Mouse (Mus musculus) frontal cortex, postnatal 10 days (tissue): ENCODE results near the gene Erap1.
"Not testable (repeated sequence)": the region's sequence is repeated elsewhere in the genome, so short reads cannot be mapped to it uniquely, and the experiment has no call there.

Source experiments
- DNase-seq, 2 experiments: peaks; one replicate each; pipeline ENCODE4 v3.0.0; 2022; ENCODE audit warnings: low spot score in 2 of 2, mixed read lengths in 1 of 2

Erap1 gene

DNA sequence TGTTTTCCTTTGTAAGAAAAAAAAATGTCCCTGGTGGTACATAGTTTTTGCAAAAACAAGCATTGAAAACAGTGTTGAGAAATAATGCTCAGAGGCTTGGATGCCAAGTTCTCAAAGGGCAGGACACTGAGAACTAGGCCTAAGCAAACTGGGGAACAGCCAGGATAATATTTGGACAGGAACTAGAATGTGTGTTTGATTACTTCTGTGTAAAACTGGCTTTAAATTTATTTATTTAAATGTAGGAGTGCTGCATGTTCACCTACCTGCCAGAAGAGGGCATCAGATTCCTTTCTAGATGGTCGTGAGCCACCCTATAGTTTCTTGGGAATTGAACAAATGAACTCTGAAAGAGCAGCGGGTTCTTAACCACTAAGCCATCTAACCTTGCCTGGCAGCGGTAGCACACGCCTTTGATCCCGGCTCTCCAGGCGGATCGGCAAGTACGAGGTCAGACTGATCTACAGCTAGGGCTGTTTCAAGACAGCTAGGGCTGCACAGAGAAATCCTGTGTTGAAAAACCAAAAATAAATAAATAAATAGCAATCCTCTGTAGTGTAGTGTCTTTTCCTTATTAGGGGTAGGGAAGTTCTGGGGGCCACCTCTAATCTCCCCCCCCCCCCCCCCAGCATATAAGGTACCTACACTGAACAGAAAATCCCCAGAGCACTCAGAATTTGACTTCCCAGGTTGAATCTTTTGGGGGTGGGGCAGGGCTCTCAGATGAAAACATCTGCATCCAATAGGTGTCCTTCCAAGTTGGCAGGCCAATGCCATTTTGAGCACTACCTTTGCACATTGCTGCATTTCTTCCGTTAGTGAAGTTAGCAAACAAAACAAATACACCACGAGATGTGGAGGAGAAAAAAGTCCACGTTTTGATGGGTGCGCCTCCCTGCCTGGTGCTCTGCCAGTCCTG is at the start of gene Erap1:
Gene Erap1 (plus strand): TSS at position 776 of the 919 bp plus-strand sequence.
- DNase-seq: peak in 1 of 2 experiments; percentile 18

DNA sequence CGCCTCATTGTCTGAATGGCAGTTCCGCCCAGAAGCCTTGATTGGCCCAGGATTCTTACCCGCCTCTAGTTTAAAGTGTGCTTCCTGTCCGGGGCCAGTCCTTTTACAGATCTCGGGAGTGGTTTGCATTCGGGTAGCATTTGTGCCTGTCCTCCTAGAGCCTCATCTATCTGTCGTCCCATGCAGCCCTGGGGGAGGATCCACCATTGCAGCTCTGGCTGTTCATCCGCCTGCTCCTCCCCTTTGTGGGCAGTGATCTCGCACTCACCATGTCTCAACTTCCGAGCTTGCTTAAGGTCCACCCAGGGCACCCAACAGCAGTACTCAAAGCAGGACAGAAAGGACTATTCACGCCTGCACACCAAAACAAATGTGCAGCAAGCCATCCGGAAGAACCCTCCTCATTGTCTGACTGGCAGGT is 48.0 kb upstream of the Erap1 start:
- DNase-seq: not testable (repeated sequence)

DNA sequence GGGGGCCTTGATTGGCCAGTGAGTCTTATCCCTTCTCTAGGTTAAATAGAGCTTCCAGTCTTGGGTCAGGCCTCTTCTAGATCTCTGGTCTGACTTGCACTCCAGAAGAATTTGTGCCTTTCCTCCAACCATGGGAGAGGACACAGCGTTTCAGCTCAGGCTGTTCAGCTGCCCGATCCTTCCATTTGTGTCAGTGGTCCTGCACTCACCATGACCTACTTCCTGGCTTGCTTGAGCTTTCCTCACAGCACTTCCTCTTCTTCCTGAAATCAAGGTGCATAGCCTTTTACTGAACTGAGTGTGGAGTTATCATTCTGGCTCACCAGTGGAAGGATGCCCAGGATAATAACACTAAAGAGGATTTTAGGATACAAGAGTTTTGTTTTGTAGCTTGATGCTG is 47.5 kb upstream of the Erap1 start:
- DNase-seq: not testable (repeated sequence)

DNA sequence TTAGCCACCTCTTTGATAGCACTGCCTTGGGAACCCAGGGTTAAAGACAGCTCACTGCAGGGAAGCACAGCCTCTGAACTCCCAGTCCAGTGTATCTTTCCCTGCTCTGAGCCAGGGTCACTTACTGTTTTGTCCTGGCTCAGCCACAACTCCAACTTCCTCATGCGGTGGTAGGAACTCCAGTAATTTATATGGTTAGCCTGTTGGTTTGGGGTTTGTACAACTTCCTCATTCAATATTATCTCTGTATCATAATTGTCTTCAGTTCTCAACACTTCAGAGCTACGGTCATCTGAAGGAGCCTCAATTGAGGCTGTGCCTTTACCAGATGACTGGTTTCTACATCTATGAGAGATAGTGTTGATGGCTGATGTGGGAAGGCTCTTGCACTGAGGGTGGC is 42.3 kb upstream of the Erap1 start:
- DNase-seq: not testable (repeated sequence)

DNA sequence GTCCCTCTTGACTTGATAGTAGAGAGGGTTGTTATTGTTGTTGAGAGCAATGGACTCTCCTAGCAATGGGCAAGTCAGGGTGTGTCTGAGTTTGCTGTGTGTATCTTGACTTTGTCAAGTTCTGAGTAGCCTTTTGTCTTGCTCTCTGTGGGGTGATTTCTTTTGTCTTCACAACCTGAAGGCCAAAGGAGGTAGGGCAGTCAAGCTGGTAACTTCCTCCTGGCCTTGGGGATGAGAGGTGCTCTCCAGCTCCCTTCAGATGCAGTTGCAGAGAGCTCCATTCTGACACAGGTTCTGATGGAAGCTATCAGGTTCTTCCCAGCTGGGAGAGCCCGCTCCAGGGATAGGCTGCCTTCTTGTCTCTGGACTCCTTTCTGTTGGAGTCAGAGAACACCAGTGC is 37.6 kb upstream of the Erap1 start:
- DNase-seq: not testable (repeated sequence)

DNA sequence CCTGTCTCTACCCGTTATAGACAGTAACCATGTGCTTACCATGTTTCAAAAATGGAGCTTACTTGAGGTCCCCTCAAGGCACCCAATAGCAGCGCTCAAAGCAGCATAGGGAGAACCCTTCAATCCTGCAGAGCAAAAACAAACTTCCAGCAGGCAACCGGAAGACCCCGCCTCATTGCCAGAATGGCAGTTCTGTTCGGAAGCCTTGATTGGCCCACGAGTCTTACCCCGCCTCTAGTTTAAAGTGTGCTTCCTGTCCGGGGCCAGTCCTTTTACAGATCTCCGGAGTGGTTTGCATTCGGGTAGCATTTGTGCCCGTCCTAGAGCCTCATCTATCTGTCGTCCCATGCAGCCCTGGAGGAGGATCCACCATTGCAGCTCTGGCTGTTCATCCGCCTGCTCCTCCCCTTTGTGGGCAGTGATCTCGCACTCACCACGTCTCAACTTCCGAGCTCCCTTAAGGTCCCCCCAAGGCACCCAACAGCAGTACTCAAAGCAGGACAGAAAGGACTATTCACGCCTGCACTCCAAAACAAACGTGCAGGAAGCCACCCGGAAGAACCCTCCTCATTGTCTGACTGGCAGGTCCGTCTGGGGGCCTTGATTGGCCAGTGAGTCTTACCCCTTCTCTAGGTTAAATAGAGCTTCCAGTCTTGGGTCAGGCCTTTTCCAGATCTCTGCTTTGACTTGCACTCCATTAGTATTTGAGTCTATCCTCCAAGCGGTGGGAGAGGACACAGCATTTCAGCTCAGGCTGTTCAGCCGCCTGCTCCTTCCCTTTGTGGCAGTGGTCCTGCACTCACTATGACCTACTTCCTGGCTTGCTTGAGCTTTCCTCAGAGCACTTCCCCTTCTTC is 22.0 kb upstream of the Erap1 start:
- peak; percentile 82 to 85 for DNase-seq

DNA sequence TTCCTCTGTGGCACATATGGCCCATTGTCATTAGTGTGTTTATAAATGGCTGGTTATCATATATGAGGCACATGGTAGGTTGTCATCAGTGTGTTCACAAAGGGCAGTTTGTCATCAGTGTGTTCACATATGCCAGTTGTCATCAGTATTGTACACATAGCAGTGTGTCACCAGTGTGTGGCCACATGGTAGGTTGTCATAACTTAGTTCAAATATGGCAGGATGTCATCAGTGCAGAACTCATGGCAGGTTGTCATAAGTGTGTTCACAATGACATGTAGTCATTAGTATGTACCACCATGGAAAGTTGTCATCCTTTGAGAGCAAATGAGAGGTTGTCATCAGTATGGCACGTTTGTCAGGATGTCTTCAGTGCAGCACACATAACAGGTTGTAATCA is 7.0 kb upstream of the Erap1 start:
- no peak for DNase-seq

DNA sequence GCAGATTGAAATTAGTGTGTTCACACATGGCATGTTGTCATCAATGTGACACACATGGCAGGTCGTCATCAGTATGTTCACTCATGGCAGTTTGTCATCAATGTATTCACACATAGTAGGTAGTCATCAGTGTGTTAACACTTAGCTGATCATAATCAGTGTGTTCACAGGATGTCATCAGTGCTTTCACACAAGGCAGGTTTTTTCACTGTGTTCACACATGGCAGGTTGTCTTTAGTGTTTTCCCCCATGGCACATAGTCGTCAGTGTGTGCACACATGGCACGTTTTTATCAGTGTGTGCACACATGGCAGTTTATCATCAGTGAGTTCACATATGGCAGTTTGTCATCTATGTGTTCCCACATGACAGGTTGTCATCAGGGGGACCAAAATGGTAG is 6.5 kb upstream of the Erap1 start:
- no peak for DNase-seq

DNA sequence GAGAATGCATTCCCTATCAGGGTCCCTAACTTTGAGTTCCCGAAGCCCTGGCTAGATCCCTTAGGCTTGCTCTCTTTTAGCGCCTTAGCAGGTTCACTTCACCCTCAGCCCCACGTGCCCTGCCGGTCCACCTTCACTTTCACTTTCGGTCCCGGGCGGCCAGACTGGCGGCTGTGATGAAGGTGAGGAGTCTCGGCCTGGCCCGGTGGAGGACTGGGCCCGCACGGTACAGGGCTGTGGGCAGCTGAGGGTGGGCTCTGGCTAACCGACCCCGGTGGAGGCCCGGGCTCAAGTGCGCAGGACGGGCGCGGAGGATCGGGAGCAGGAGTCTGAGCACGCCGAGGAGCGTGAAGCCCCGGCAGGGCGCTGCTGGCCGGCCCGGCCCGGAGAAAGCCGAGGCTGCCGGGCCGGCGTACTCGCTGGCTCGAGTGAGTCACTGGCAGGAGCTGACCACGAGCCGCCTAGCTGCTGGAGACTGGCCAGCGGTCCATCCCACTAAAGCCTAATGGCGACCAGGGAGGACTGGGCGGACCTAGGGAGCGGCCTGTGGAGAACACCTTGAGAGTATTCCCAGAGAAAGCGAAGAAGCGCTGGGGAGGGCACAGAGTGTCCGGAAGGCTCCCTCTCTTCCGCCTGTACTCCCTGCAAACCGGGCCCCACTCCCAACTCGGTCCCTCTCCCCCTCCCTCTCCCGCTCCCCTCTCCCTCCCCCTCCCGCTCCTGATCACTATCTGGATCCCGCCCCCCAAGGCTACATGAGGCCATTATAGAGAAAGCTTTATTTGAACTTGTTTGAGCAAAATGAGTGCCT is 549 bp downstream of the Erap1 start:
- peak; percentile 33 to 62 for DNase-seq

DNA sequence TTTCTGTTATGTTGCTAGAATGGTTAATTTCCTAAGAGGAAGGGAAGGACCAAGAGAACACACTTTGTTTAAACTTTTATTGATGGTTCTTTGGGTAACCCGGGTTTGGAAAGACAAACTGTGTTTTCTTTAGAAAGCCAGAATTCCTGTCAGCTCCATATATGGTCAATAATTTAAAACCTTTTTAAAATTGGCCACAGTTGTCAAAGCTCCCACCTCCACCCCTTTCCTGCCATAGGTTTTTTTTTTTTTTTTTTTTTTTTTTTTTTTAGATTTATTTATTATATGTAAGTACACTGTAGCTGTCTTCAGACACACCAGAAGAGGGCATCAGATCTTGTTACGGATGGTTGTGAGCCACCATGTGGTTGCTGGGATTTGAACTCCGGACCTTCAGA is 1.2 kb downstream of the Erap1 start:
- DNase-seq: not testable (repeated sequence)

DNA sequence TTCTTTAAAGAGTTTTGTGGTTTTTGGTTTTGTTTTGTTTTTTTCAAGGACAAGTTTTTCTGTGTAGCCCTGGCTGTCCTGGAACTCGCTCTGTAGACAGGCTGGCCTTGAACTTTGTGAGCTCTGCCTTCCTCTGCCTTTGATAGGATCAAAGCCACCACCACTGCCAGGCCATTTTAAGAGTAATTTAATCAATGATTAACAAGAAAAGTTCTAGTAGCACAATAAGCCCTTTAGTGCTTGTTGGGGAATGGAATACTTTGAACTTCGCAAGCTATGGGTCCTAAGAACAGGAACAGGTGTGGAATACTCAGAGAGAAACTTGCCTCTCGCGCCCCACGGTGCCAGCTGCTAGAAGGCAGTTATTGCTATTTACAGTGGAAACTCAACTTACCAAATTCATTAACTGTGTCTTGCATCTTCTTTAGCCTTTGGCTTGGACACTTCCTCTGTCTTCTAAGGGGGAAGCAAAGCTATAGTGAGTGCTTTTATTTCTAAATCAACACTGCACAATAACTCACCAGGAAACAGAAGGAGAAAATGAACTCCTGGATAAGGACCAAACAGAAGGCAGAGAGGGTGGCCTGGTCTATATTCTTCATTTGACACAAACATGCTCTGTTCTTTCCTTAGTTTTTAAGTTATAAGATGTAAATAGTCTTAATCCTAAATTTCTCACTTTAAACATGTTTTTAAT is 56.3 kb downstream of the Erap1 start:
- DNase-seq: no peak

DNA sequence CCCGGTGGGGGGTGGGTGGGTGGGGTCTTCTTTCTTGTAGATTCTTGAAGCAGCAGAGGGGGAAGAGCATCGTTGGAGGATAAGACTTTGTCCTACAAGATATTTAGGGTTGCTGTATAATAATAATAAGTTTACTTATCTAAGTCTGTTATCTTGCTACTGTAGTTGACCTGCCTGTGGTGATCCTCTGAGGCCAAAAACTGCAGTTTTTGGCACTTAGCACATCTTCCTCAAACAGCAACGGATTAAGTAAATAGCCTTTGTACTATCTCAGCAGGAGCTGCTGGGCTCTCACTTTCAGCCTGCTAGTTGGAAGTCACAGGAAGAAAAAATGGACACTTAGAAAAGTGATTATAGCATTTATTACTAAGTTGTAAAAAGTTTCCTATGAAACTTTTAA is 56.9 kb downstream of the Erap1 start:
- DNase-seq: no peak

DNA sequence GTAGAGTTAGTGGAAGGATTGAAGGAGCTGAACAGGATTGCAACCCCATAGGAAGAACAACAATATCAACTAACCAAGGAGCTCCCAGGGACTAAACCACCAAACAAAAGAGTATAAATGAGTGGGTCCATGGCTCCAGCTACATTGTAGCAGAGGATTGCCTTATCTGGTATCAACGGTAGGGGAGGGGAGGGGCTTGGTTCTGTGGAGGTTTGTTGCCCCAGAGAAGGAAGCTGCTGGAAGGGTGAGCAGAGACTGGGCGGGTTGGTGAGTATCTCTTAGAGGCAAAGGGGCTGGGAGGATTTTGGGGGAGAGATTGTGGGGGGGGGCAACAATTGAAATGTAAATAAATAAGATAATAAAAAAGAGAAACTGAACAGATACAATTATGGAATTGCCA is 79.6 kb downstream of the Erap1 start:
- DNase-seq: no peak

DNA sequence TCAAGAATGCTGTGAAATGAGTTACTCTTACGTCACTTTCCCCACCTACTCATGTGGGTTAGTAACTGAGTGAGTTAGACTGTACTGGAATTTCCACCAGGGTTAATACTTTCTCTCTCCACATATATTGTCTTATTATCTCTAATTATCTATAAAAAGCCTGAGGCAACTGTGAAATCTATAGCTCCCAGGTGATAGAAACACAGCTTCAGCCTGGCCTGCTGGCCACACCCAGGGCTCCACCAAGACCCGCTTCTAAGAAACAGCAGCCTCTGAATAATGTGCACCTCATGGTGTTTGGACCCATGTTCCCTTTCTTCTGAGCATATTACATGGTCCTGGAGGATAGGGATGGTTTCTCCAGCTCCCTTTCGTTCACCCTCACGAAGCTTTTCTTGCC is 94.4 kb downstream of the Erap1 start:
- no peak for DNase-seq

DNA sequence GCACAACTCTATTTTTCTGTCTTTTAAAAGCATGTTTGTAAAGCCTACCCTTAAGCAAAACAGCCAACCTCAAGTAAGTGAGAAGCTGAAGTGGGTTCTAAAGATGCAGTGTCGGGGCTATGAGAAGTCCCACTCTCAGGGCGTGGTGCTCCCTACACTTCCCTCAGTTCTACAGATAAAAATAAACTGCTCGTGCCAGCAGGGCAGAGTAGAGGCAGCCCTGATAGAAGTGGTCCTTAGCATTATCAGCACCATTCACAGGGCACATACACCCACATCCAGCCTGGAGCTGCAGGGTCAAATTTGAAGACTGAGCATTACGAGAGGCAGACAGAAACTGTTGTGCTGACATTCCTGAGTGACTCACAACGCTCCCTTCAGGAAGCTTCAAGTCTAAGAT is 96.5 kb downstream of the Erap1 start:
- no peak for DNase-seq

DNA sequence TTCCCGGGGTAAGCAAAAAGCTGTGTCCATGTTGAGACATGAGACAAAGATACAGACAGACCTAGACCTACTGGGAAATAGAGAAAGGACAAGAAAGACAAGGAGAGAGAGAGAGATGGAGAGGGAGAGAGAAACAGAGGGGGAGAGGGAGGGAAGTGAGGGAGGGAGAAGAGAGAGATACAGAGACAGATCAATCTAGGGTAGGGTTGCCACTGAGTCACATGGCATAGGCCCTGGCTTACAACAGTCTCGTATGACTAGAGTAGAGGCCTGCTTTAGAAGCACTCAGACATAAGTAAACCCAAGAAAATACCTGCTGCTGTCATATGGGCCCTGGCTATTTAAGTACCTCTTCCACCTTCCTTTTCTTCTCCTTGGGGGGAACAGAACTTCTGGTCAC is 97.0 kb downstream of the Erap1 start:
- no peak for DNase-seq
